Mouse (Mus musculus) cerebellum, adult 8-10 months (tissue): Measurements from ENCODE around the gene Phf14.
A peak's percentile ranks its signal among the peaks of the same experiment; 100 is the strongest.
"Not testable (repeated sequence)": the region's sequence is repeated elsewhere in the genome, so short reads cannot be mapped to it uniquely, and the experiment has no call there.

Experiments
- DNase-seq: peaks from one replicate; pipeline ENCODE4 v3.0.0; 2022

Phf14 gene

GRCm38 (mm10) chr6:12105144-12105543 lies 197.5 kb downstream of the Phf14 start:
- DNase-seq = no peak

- no peak for DNase-seq
These were observed 199.7 kb downstream of the Phf14 start for GRCm38 (mm10) chr6:12107326-12107725.

- no peak for DNase-seq
These were observed 200.2 kb downstream of the Phf14 start for GRCm38 (mm10) chr6:12107786-12108185.

- DNase-seq = no peak
These were observed 209.6 kb downstream of the Phf14 start for GRCm38 (mm10) chr6:12116926-12117818.

GRCm38 (mm10) chr6:12117819-12118570 lies 210.4 kb downstream of the Phf14 start:
- DNase-seq = no peak

GRCm38 (mm10) chr6:12122759-12123158 lies 215.2 kb downstream of the Phf14 start:
- DNase-seq = no peak

GRCm38 (mm10) chr6:12125031-12125803 lies 217.6 kb downstream of the Phf14 start:
- peak; percentile 34 for DNase-seq

GRCm38 (mm10) chr6:12126601-12127000 lies 219.0 kb downstream of the Phf14 start:
- not testable (repeated sequence) for DNase-seq

GRCm38 (mm10) chr6:12127287-12127686 lies 219.7 kb downstream of the Phf14 start:
- DNase-seq = no peak
